Mouse (Mus musculus) lung, embryonic 15.5 days (tissue): ENCODE measurements around the gene Slc7a10. TPM values are rescaled to one million over a fixed set of nuclear protein-coding genes. Genes with fewer than 3 reads are reported as not detected.
"Not testable (repeated sequence)": the region's sequence is repeated elsewhere in the genome, so short reads cannot be mapped to it uniquely, and the experiment has no call there.

ENCODE experiments used
- ATAC-seq: fragments of 200-750 bp; cut with Nextera tagmentation; 2 replicates; pipeline ENCODE4 v1.8.0; 2017; ENCODE audit warnings: moderate number of reproducible peaks, borderline replicate concordance; ENCODE audit not compliant: low FRiP score, low TSS enrichment; ENCODE audit errors: extremely low read depth
- H3K27ac ChIP-seq: fragments of 300-500 bp; sonication (generic); 2 replicates; pipeline ENCODE4 v1.5.1; 2015; ENCODE audit warnings: moderate library complexity, mild to moderate bottlenecking, inconsistent platforms
- H3K27me3 ChIP-seq: fragments of 300-500 bp; sonication (generic); 2 replicates; pipeline ENCODE4 v1.6.1; 2015; ENCODE audit warnings: inconsistent platforms
- H3K36me3 ChIP-seq: fragments of 300-500 bp; sonication (generic); 2 replicates; pipeline ENCODE4 v1.6.1; 2015; ENCODE audit warnings: inconsistent platforms
- H3K4me1 ChIP-seq: fragments of 300-500 bp; sonication (generic); 2 replicates; pipeline ENCODE4 v1.6.1; 2015; ENCODE audit warnings: inconsistent platforms
- H3K4me2 ChIP-seq: fragments of 300-500 bp; sonication (generic); 2 replicates; pipeline ENCODE4 v1.6.1; 2015; ENCODE audit warnings: inconsistent platforms, mild to moderate bottlenecking, moderate library complexity
- H3K4me3 ChIP-seq: fragments of 300-500 bp; sonication (generic); 2 replicates; pipeline ENCODE4 v1.5.1; 2015; ENCODE audit warnings: mild to moderate bottlenecking, inconsistent platforms
- H3K9ac ChIP-seq: fragments of 300-500 bp; sonication (generic); 2 replicates; pipeline ENCODE4 v1.6.1; 2015; ENCODE audit warnings: inconsistent platforms
- H3K9me3 ChIP-seq: fragments of 300-500 bp; sonication (generic); 2 replicates; pipeline ENCODE4 v1.6.1; 2016; ENCODE audit warnings: inconsistent platforms
- WGBS: fragments of 180-500 bp; shearing (Covaris S2); methylation state at CpG from one replicate; pipeline ENCODE4 v1.1.7; 2015; 5-methylcytosine and 5-hydroxymethylcytosine counted together
- polyA plus RNA-seq: library from polyadenylated mRNA; unstranded; fragments of >200 nt; fragmentation: Nextera tagmentation; extraction: Ambion mirVana; gene quantifications from 2 replicates; pipeline ENCODE4 v1.2.1, GENCODE M21; 2015

Gene Slc7a10
- polyA plus RNA-seq, 1 experiment from 2014 or later, result 3.4 TPM

DNA sequence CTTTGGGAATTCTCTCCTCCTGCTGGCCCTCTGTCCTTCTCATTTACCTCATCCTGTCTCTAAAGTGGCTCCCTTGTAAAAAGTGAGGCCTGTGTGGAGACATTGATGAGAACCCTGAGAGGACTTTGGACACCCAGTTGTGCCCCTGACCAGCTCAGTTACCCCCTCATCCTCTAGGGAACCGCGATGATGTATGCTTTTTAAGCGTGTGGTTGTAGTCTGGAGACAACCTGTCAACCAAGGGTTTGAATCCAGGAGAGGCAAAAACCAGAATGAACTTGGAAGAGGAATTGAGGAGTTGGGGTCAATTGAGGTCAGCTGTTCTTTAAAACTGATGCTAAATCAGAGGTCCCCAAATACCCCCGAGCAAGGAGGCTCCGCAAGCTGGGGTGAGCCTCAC, 29.5 kb downstream of the Slc7a10 start:
- WGBS, result 47% methylated on average over 5 of the region's 5 CpGs
- Histone ChIP-seq H3K9ac (0 out of 2 replicates have a peak overlapping the region, but pooled peaks have one; percentile 4), H3K4me2 (peak overlapping the region; percentile 88), H3K36me3 (no peaks in the 10 kb centered on the region), H3K27ac (no peak overlapping the region), H3K4me1 (peaks cover 16% of the 10 kb centered on the region), H3K9me3 (no peaks in the 10 kb centered on the region), H3K27me3 (peaks cover 8% of the 10 kb centered on the region; the same call in 1 of the 2 replicates), H3K4me3 (peak overlapping the region; percentile 62)
- no peak for ATAC-seq

DNA sequence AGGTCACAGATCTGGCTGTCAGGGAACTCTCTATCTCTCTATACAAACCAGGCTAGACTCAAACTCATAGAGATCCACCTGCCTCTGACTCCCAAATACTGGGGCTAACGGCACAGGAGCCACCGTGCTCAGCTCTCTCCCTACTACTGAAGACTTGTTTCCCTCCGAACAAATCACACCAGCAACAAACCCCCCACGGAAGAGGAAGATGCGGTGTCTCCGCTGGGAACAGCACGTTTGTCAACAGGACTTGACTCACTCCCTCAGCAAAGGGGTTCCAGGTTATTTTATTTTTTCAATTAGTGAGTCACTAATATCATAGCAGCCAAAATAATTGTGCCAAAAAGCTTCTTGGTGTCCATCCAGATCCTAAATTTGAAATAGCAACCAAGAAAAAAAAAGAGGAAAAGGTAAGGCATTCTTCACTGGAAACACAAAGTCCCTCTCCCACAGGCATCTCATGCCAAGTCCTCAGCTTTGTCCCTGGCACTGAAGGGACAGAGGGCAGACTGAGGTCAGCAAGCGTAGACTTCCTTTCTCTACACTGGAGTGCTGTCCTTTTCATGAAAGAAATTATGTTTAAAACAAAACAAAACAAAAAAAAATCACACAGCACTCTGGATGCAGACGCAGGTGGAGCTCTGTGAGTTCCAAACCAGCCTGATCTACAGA, 34.6 kb downstream of the Slc7a10 start:
- Histone ChIP-seq H3K4me1 (no peaks in the 10 kb centered on the region), H3K36me3 (no peaks in the 10 kb centered on the region), H3K4me3 (no peak overlapping the region), H3K9me3 (no peaks in the 10 kb centered on the region), H3K27ac (no peak overlapping the region), H3K9ac (no peak overlapping the region), H3K4me2 (no peak overlapping the region), H3K27me3 (peaks cover 2% of the 10 kb centered on the region; the same call in 1 of the 2 replicates)
- ATAC-seq, result no peak
- WGBS, result 68% methylated on average over 9 of the region's 9 CpGs

DNA sequence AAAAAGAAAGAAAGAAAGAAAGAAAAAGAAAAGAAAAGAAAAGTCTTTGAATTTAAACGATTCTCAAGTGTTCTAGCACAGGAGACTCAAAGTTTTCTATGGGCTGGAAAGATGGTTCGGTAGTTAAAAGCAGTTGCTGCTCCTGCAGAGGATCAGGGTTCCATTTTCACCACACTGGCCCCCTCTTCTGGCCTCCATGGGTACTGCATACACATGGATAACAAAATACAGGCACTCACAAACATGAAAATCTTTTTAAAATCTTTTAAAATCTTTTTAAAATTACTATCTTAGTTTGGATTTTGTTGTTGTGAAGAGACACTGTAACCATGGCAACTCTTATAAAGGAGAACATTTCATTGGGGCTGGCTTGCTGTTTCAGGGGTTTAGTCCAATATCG, 44.1 kb downstream of the Slc7a10 start:
- no peak overlapping the region for H3K27ac ChIP-seq
- H3K27me3 ChIP-seq, result no peaks in the 10 kb centered on the region
- H3K36me3 ChIP-seq, result no peaks in the 10 kb centered on the region
- 72% methylated on average over 3 of the region's 3 CpGs for WGBS
- no peak overlapping the region for H3K4me3 ChIP-seq
- H3K9me3 ChIP-seq, result no peaks in the 10 kb centered on the region
- H3K4me2 ChIP-seq, result no peak overlapping the region
- ATAC-seq, result no peak
- H3K9ac ChIP-seq, result no peak overlapping the region
- H3K4me1 ChIP-seq, result no peaks in the 10 kb centered on the region

DNA sequence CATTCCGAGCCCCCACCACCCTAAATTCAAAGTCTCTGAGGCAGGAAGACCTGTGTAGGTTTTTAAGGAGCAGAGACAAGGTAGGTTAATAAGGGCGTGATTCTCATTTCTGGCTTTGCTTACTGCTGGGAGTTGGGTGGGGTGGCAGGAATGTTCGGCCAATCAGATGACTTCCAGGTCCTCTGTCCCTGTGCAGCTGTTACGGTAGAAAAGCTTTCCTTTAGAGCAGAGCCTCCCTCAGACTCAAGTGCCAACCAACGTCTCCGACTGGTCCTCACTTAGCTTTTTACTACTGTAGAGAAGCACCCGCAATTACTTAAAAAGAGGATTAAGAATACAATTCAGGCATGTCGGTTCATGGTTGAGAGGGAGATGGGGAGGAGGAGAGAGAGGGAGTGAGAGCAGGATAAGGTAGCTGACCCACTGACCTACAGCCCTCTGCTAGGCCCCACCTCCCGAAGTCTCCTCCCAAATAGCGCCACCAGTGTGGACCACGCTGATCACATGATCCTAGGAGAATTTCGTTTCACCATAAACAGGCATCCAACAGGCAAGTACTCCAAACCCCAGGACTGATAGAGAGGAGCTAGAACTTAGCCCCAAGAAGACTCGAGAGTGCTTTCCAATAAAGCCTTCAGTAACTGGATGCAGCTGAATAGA, 46.7 kb downstream of the Slc7a10 start:
- H3K4me1 ChIP-seq, result no peaks in the 10 kb centered on the region
- no peaks in the 10 kb centered on the region for H3K27me3 ChIP-seq
- no peak overlapping the region for H3K4me2 ChIP-seq
- H3K36me3 ChIP-seq, result no peaks in the 10 kb centered on the region
- H3K9me3 ChIP-seq, result no peaks in the 10 kb centered on the region
- no peak for ATAC-seq
- 35% methylated on average over 13 of the region's 13 CpGs for WGBS
- no peak overlapping the region for H3K27ac ChIP-seq
- no peak overlapping the region for H3K4me3 ChIP-seq
- H3K9ac ChIP-seq, result no peak overlapping the region

DNA sequence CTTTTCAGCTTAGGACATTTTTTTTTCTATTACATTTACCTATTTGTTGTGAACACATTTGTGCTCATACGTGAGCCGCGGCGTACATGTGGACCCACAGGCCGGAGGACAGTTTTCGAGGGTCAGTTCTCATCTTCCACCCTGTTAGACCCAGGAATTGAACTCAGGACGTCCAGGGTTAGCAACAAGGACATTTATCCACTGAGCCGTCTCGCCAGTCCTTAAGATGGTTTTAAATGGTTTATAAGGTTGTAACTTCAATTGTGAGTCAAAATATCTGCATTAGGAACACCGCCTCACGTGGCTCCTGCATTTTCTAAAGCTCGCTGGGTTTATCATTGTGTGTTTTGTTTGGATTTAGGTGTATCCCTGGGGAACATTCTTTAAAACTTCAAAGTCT, 47.7 kb downstream of the Slc7a10 start:
- Histone ChIP-seq H3K36me3 (no peaks in the 10 kb centered on the region), H3K4me3 (peak overlapping the region; percentile 68), H3K27me3 (no peaks in the 10 kb centered on the region), H3K27ac (peak overlapping the region; percentile 90), H3K9me3 (no peaks in the 10 kb centered on the region), H3K9ac (peak overlapping the region; percentile 53; the same call in 1 of the 2 replicates), H3K4me2 (peak overlapping the region; percentile 59), H3K4me1 (no peaks in the 10 kb centered on the region)
- no peak for ATAC-seq
- 42% methylated on average over 12 of the region's 12 CpGs for WGBS

DNA sequence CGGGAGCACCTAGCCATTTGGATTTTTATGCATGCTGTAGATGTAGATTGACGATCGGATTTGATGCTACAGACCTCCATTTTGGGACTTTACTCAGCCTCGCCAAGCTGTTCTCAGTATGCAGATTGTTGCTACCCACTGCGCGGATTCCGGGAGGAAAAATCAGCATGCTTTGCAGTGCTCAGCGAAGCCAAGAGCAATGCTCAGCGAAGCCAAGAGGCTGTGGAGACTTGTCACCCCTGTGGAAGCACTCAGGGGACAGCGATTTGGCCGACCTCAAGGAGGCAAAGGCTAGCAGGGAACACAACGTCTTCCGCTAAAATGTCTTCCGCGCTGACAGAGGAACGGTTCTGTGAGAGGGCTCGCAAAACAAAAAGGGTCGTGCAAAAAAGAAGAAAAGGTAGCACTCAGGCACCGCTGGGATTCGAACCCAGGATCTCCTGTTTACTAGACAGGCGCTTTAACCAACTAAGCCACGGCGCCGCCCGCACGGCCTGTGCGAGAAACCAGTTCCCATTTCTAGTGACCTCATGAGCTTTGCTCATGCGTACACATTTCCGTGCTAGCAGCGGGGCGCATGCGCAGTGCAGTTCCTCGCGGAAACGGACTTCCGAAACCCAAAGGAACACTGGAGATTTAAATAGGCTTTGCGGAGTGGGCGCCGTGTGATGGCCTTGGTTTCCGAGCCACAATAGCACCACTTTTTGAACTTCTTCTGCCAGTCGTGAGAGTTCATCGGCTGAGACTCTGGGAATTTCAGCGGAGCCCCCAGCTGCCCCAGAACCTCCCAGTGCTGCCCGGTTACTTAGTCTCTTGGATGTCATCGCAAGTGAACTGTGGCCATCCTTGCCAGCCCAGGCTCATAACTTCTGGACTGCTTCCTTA, 48.4 kb downstream of the Slc7a10 start:
- no peaks in the 10 kb centered on the region for H3K27me3 ChIP-seq
- ATAC-seq, result peak; percentile 92
- no peaks in the 10 kb centered on the region for H3K4me1 ChIP-seq
- H3K4me2 ChIP-seq, result peak overlapping the region; percentile 59
- peak overlapping the region; percentile 56 for H3K9ac ChIP-seq
- H3K4me3 ChIP-seq, result peak overlapping the region; percentile 68
- WGBS, result under 1% methylated on average over 45 of the region's 45 CpGs
- H3K36me3 ChIP-seq, result no peaks in the 10 kb centered on the region
- peak overlapping the region; percentile 96 for H3K27ac ChIP-seq
- H3K9me3 ChIP-seq, result no peaks in the 10 kb centered on the region

DNA sequence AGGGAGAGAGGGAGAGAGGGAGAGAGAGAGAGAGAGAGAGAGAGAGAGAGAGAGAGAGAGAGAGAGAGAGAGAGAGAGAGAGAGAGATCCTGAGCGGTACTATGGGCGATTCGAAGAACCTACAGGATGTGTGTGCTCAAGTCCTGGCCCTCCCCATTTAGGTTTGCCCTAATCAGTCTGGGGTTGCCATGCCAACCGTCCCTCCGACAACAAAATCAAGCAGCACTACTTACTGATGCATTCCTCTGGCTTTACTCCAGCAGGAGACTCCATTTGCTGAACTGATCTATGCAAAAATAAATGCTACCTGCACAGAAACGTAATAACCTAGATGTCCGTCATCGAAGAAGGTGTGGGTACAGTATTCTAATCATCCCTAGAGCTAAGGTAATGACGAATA, 49.1 kb downstream of the Slc7a10 start:
- H3K4me3 ChIP-seq, result peak overlapping the region; percentile 68
- H3K27me3 ChIP-seq, result no peaks in the 10 kb centered on the region
- no peaks in the 10 kb centered on the region for H3K4me1 ChIP-seq
- no peak overlapping the region for H3K9ac ChIP-seq
- H3K9me3 ChIP-seq, result no peaks in the 10 kb centered on the region
- no peaks in the 10 kb centered on the region for H3K36me3 ChIP-seq
- peak overlapping the region; percentile 96 for H3K27ac ChIP-seq
- 17% methylated on average over 9 of the region's 9 CpGs for WGBS
- peak overlapping the region; percentile 57 for H3K4me2 ChIP-seq
- peak; percentile 73; the same call in 1 of the 2 replicates for ATAC-seq

DNA sequence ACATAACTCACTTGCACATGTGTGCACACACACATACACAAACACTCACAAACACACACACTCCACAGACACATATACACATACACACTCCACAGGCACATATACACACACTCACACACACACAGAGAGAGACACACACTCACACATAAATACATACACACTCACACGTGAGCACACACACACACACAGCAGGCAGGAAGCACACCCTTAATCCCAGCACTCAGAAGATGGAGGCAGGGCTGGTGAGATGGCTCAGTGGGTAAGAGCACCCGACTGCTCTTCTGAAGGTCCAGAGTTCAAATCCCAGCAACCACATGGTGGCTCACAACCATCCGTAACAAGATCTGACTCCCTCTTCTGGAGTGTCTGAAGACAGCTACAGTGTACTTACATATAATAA, 51.8 kb downstream of the Slc7a10 start:
- ATAC-seq, H3K27me3 ChIP-seq, H3K27ac ChIP-seq, H3K4me2 ChIP-seq, H3K9me3 ChIP-seq, H3K4me1 ChIP-seq, H3K9ac ChIP-seq, H3K4me3 ChIP-seq, H3K36me3 ChIP-seq: not testable (repeated sequence)
- 64% methylated on average over 3 of the region's 3 CpGs for WGBS

Other genes starting within 250 kb of the Slc7a10 start
- gene Cebpg, start 129.8 kb upstream of the Slc7a10 start, polyA plus RNA-seq, result 42.3 and 44.9 TPM in 2 replicates
- gene Cebpa, start 67.1 kb upstream of the Slc7a10 start, polyA plus RNA-seq, result 6.9 and 7.3 TPM in 2 replicates
- gene Lrp3, start 29.1 kb downstream of the Slc7a10 start, polyA plus RNA-seq, result 7.7 and 7.9 TPM in 2 replicates
- gene Gpatch1, start 132.1 kb downstream of the Slc7a10 start, polyA plus RNA-seq, result 14.2 and 15.7 TPM in 2 replicates
- gene Rhpn2, start 147.8 kb downstream of the Slc7a10 start, polyA plus RNA-seq, result 4.7 and 5.0 TPM in 2 replicates
- 18.0 and 19.0 TPM in 2 replicates for gene Faap24, start 210.5 kb downstream of the Slc7a10 start, polyA plus RNA-seq
- gene Cep89, start 210.7 kb downstream of the Slc7a10 start, polyA plus RNA-seq, result 52.9 and 56.8 TPM in 2 replicates